Mouse (Mus musculus): Measurements from ENCODE around the gene Inpp5b. TPM values are rescaled to one million over a fixed set of nuclear protein-coding genes. Genes with fewer than 3 reads are reported as not detected.

Gene Inpp5b
- total RNA-seq, 2 experiments from 2014 or later, result 9.0 to 14.5 TPM

- no peak for DNase-seq
These were observed 24.3 kb downstream of the Inpp5b start for GRCm38 (mm10) chr4:124765802-124766565.

GRCm38 (mm10) chr4:124766566-124766940 is 24.9 kb downstream of the Inpp5b start:
- no peak for DNase-seq

- DNase-seq, result no peak
These were observed 27.4 kb downstream of the Inpp5b start for GRCm38 (mm10) chr4:124768963-124769591.

GRCm38 (mm10) chr4:124770624-124771023 is 29.0 kb downstream of the Inpp5b start:
- DNase-seq, result no peak

GRCm38 (mm10) chr4:124772125-124772524 is 30.5 kb downstream of the Inpp5b start:
- DNase-seq, result no peak

GRCm38 (mm10) chr4:124773449-124773848 is 31.8 kb downstream of the Inpp5b start:
- no peak for DNase-seq

GRCm38 (mm10) chr4:124773995-124774394 is 32.3 kb downstream of the Inpp5b start:
- no peak for DNase-seq

GRCm38 (mm10) chr4:124774429-124774828 is 32.8 kb downstream of the Inpp5b start:
- no peak for DNase-seq

GRCm38 (mm10) chr4:124781361-124781760 is 39.7 kb downstream of the Inpp5b start:
- DNase-seq, result no peak

- DNase-seq, result no peak
These were observed 40.7 kb downstream of the Inpp5b start for GRCm38 (mm10) chr4:124782395-124782794.

GRCm38 (mm10) chr4:124783937-124784336 is 42.3 kb downstream of the Inpp5b start:
- no peak for DNase-seq

- no peak for DNase-seq
These were observed 48.4 kb downstream of the Inpp5b start for GRCm38 (mm10) chr4:124790013-124790412.

- no peak for DNase-seq
These were observed 50.5 kb downstream of the Inpp5b start for GRCm38 (mm10) chr4:124792114-124792513.

- DNase-seq, result no peak
These were observed 54.5 kb downstream of the Inpp5b start for GRCm38 (mm10) chr4:124796141-124796540.

- no peak for DNase-seq
These were observed 55.3 kb downstream of the Inpp5b start for GRCm38 (mm10) chr4:124796913-124797312.

GRCm38 (mm10) chr4:124801552-124802308 is 60.1 kb downstream of the Inpp5b start, which contains the start of gene Mtf1:
Mtf1 (plus strand) TSS chr4:124802104.
- peak; percentile 92 for DNase-seq

- DNase-seq, result peak; percentile 96
These were observed 60.9 kb downstream of the Inpp5b start for GRCm38 (mm10) chr4:124802309-124803260.

GRCm38 (mm10) chr4:124803406-124803805 is 61.8 kb downstream of the Inpp5b start:
- no peak for DNase-seq

GRCm38 (mm10) chr4:124808511-124808910 is 66.9 kb downstream of the Inpp5b start:
- no peak for DNase-seq

GRCm38 (mm10) chr4:124809136-124809883 is 67.7 kb downstream of the Inpp5b start:
- no peak for DNase-seq

GRCm38 (mm10) chr4:124810056-124810455 is 68.4 kb downstream of the Inpp5b start:
- no peak for DNase-seq

All from gastrocnemius, postnatal 10 days (tissue).